Mouse (Mus musculus) cerebellum, adult 2 months (tissue): ENCODE data around the gene Mettl7a2.

Experiments used
- CTCF ChIP-seq: fragments of 200-500 bp; IDR thresholded peaks from 2 replicates; pipeline ENCODE4 v1.5.1; 2011; ENCODE audit warnings: low read depth, mild to moderate bottlenecking, control low read depth, low read length, moderate library complexity, borderline replicate concordance; ENCODE audit not compliant: insufficient read depth
- POLR2A ChIP-seq: fragments of 200-500 bp; IDR thresholded peaks from 2 replicates; pipeline ENCODE4 v1.6.1; 2011; ENCODE audit warnings: low read length, control low read depth, borderline replicate concordance; ENCODE audit not compliant: insufficient read depth

- TF ChIP-seq CTCF (no peak), POLR2A (no peak)
Measured at GRCm38 (mm10) chr15:100364242-100364641, 11.2 kb downstream of the Mettl7a2 start, which contains the start of gene Higd1c.
